Mouse (Mus musculus): ENCODE data around the gene 9930104L06Rik. TPM values are rescaled to one million over a fixed set of nuclear protein-coding genes. Genes with fewer than 3 reads are reported as not detected.

Gene 9930104L06Rik
- polyA plus RNA-seq, 1 experiment from 2014 or later, result 17.0 TPM

GRCm38 (mm10) chr4:124987711-124988097 is 50.9 kb downstream of the 9930104L06Rik start:
- WGBS, result 6% methylated on average over 10 of the region's 10 CpGs
- Histone ChIP-seq H3K27ac (no peak overlapping the region), H3K36me3 (no peaks in the 10 kb centered on the region), H3K4me1 (peaks cover 78% of the 10 kb centered on the region), H3K27me3 (ENCODE audit: low read depth, poor library complexity, severe bottlenecking) (peaks cover 98% of the 10 kb centered on the region), H3K4me3 (no peak overlapping the region; the same call in 1 of the 2 replicates), H3K9me3 (replicated peaks) (no peaks in the 10 kb centered on the region)
- no peak for DNase-seq (ENCODE audit: low spot score)

GRCm38 (mm10) chr4:124988382-124988781 is 51.5 kb downstream of the 9930104L06Rik start:
- no peak overlapping the region for H3K27ac ChIP-seq
- no peak overlapping the region for H3K4me3 ChIP-seq
- H3K36me3 ChIP-seq, result no peaks in the 10 kb centered on the region
- no peak for DNase-seq (ENCODE audit: low spot score)
- H3K27me3 ChIP-seq (ENCODE audit: low read depth, poor library complexity, severe bottlenecking), result peaks cover 98% of the 10 kb centered on the region
- 21% methylated on average over 9 of the region's 9 CpGs for WGBS
- peaks cover 78% of the 10 kb centered on the region for H3K4me1 ChIP-seq
- no peaks in the 10 kb centered on the region for H3K9me3 ChIP-seq (replicated peaks)

- Histone ChIP-seq H3K27ac (peak overlapping the region; percentile 27; the same call in 1 of the 2 replicates), H3K4me1 (peaks cover 67% of the 10 kb centered on the region), H3K36me3 (no peaks in the 10 kb centered on the region), H3K9me3 (replicated peaks) (no peaks in the 10 kb centered on the region), H3K4me3 (peak overlapping the region; percentile 36), H3K27me3 (ENCODE audit: low read depth, poor library complexity, severe bottlenecking) (peaks cover 97% of the 10 kb centered on the region)
- 1% methylated on average over 20 of the region's 20 CpGs for WGBS
- peak; percentile 67 for DNase-seq (ENCODE audit: low spot score)
Measured at GRCm38 (mm10) chr4:124989787-124990253, 53.0 kb downstream of the 9930104L06Rik start.

GRCm38 (mm10) chr4:124990325-124990724 is 53.5 kb downstream of the 9930104L06Rik start:
- no peaks in the 10 kb centered on the region for H3K9me3 ChIP-seq (replicated peaks)
- H3K4me3 ChIP-seq, result peak overlapping the region; percentile 36
- H3K27me3 ChIP-seq (ENCODE audit: low read depth, poor library complexity, severe bottlenecking), result peaks cover 97% of the 10 kb centered on the region
- 2% methylated on average over 7 of the region's 7 CpGs for WGBS
- no peaks in the 10 kb centered on the region for H3K36me3 ChIP-seq
- no peak for DNase-seq (ENCODE audit: low spot score)
- H3K4me1 ChIP-seq, result peaks cover 62% of the 10 kb centered on the region
- peak overlapping the region; percentile 27; the same call in 1 of the 2 replicates for H3K27ac ChIP-seq

Other genes starting within 250 kb of the 9930104L06Rik start
- 73.9 and 77.2 TPM in 2 replicates for gene Utp11, start 243.4 kb upstream of the 9930104L06Rik start, polyA plus RNA-seq (2016; fragmentation: Nextera tagmentation; extraction: Ambion mirVana)
- gene Fhl3, start 236.3 kb upstream of the 9930104L06Rik start, polyA plus RNA-seq (2016; fragmentation: Nextera tagmentation; extraction: Ambion mirVana), result 7.7 and 10.1 TPM in 2 replicates
- 270 and 284 TPM in 2 replicates for gene Sf3a3, start 222.3 kb upstream of the 9930104L06Rik start, polyA plus RNA-seq (2016; fragmentation: Nextera tagmentation; extraction: Ambion mirVana)
- 22.7 and 22.8 TPM in 2 replicates for gene Inpp5b, start 195.2 kb upstream of the 9930104L06Rik start, polyA plus RNA-seq (2016; fragmentation: Nextera tagmentation; extraction: Ambion mirVana)
- gene Mtf1, start 134.9 kb upstream of the 9930104L06Rik start, polyA plus RNA-seq (2016; fragmentation: Nextera tagmentation; extraction: Ambion mirVana), result 15.6 and 17.3 TPM in 2 replicates
- 43.7 and 45.7 TPM in 2 replicates for gene Yrdc, start 86.4 kb upstream of the 9930104L06Rik start, polyA plus RNA-seq (2016; fragmentation: Nextera tagmentation; extraction: Ambion mirVana)
- 33.5 and 41.6 TPM in 2 replicates for gene 1110065P20Rik, start 85.9 kb upstream of the 9930104L06Rik start, polyA plus RNA-seq (2016; fragmentation: Nextera tagmentation; extraction: Ambion mirVana)
- 0.26 and 0.28 TPM in 2 replicates for gene Maneal, start 74.9 kb upstream of the 9930104L06Rik start, polyA plus RNA-seq (2016; fragmentation: Nextera tagmentation; extraction: Ambion mirVana)
- gene Epha10, start 56.1 kb upstream of the 9930104L06Rik start, polyA plus RNA-seq (2016; fragmentation: Nextera tagmentation; extraction: Ambion mirVana), result 0.05 and 0.06 TPM in 2 replicates
- gene Cdca8, start 2.3 kb downstream of the 9930104L06Rik start, polyA plus RNA-seq (2016; fragmentation: Nextera tagmentation; extraction: Ambion mirVana), result 221 and 226 TPM in 2 replicates
- 4.8 and 6.3 TPM in 2 replicates for gene Rspo1, start 49.4 kb downstream of the 9930104L06Rik start, polyA plus RNA-seq (2016; fragmentation: Nextera tagmentation; extraction: Ambion mirVana)
- gene Gnl2, start 79.5 kb downstream of the 9930104L06Rik start, polyA plus RNA-seq (2016; fragmentation: Nextera tagmentation; extraction: Ambion mirVana), result 83.5 and 83.7 TPM in 2 replicates
- gene Dnali1, start 128.7 kb downstream of the 9930104L06Rik start, polyA plus RNA-seq (2016; fragmentation: Nextera tagmentation; extraction: Ambion mirVana), result 0.09 and 0.15 TPM in 2 replicates
- gene Snip1, start 129.6 kb downstream of the 9930104L06Rik start, polyA plus RNA-seq (2016; fragmentation: Nextera tagmentation; extraction: Ambion mirVana), result 35.5 and 35.7 TPM in 2 replicates
- 64.2 and 70.9 TPM in 2 replicates for gene Meaf6, start 148.1 kb downstream of the 9930104L06Rik start, polyA plus RNA-seq (2016; fragmentation: Nextera tagmentation; extraction: Ambion mirVana)
- gene Zc3h12a, start 190.8 kb downstream of the 9930104L06Rik start, polyA plus RNA-seq (2016; fragmentation: Nextera tagmentation; extraction: Ambion mirVana), result 0.23 and 0.58 TPM in 2 replicates

Measured in limb, embryonic 10.5 days (tissue).